Mouse (Mus musculus) CH12.LX (cell line): ENCODE results near the gene Ccdc142. TPM values are rescaled to one million over a fixed set of nuclear protein-coding genes. Genes with fewer than 3 reads are reported as not detected.

ENCODE experiments used
- DNase-seq: peaks from one replicate; pipeline ENCODE4 v3.0.0-alpha.2; 2013; ENCODE audit errors: extremely low read depth
- H3K27ac ChIP-seq: 2 replicates; pipeline ENCODE4 v1.5.1; 2012; ENCODE audit warnings: low read depth, mild to moderate bottlenecking, control low read depth, moderate library complexity; ENCODE audit not compliant: insufficient read depth
- H3K27me3 ChIP-seq: replicated peaks from 2 replicates; pipeline ENCODE3; 2012; ENCODE audit warnings: inconsistent platforms
- H3K36me3 ChIP-seq, 2 experiments: replicated peaks in 1 of 2; 2 replicates each; pipeline versions ENCODE3 to v1.6.1; 2012; ENCODE audit warnings: inconsistent platforms in 1 of 2, low read length in 1 of 2, mild to moderate bottlenecking in 1 of 2, mixed read lengths in 1 of 2, moderate library complexity in 1 of 2; ENCODE audit not compliant: control insufficient read depth in 1 of 2, insufficient read depth in 1 of 2
- H3K4me1 ChIP-seq, 2 experiments: 2 replicates each; pipeline ENCODE4 v1.6.1; 2012; ENCODE audit warnings: inconsistent platforms in 1 of 2, moderate library complexity in 1 of 2; ENCODE audit not compliant: insufficient read depth in 2 of 2, control insufficient read depth in 1 of 2
- H3K4me2 ChIP-seq: 2 replicates; pipeline ENCODE4 v1.6.1; 2012; ENCODE audit warnings: low read depth, mild to moderate bottlenecking, control low read depth; ENCODE audit not compliant: poor library complexity, insufficient read depth, severe bottlenecking
- H3K4me3 ChIP-seq, 3 experiments: fragments of 150-350 bp in 1 of 3; sonication (generic) in 1 of 3; replicated peaks in 1 of 3; 2 replicates each; pipeline versions ENCODE3 to v1.5.1; 2011 to 2012; ENCODE audit warnings: low read depth in 2 of 3, low read length in 2 of 3, mild to moderate bottlenecking in 2 of 3, moderate library complexity in 2 of 3, control low read depth in 1 of 3, improper control_type of control experiment in 1 of 3, inconsistent platforms in 1 of 3, mixed read lengths in 1 of 3; ENCODE audit not compliant: poor library complexity in 1 of 3
- H3K79me2 ChIP-seq: replicated peaks from 2 replicates; pipeline ENCODE4 v1.6.1; 2012; ENCODE audit warnings: mild to moderate bottlenecking, moderate library complexity; ENCODE audit not compliant: control insufficient read depth, poor library complexity, insufficient read depth, severe bottlenecking; ENCODE audit errors: extremely low read depth
- H3K9ac ChIP-seq: 2 replicates; pipeline ENCODE4 v1.6.1; 2012; ENCODE audit warnings: low read depth, mild to moderate bottlenecking, control low read depth, moderate library complexity; ENCODE audit not compliant: insufficient read depth
- H3K9me3 ChIP-seq: replicated peaks from 2 replicates; pipeline ENCODE3; 2012; ENCODE audit warnings: low read length, inconsistent platforms, mixed read lengths
- BHLHE40 ChIP-seq: IDR thresholded peaks from 2 replicates; pipeline ENCODE4 v1.6.1; 2011; ENCODE audit warnings: mild to moderate bottlenecking, low read depth, low read length, improper control_type of control experiment
- CHD1 ChIP-seq: IDR thresholded peaks from 2 replicates; pipeline ENCODE4 v1.6.1; 2012; ENCODE audit warnings: low read depth, low read length, improper control_type of control experiment, inconsistent platforms
- CHD2 ChIP-seq: IDR thresholded peaks from 2 replicates; pipeline ENCODE4 v1.6.1; 2011; ENCODE audit warnings: low read length, improper control_type of control experiment
- CTCF ChIP-seq, 2 experiments: IDR thresholded peaks in 1 of 2; conservative IDR thresholded peaks in 1 of 2; 2 replicates each; pipeline ENCODE4 v1.5.1; 2011 to 2012; ENCODE audit warnings: low read depth in 2 of 2, low read length in 2 of 2, improper control_type of control experiment in 1 of 2, inconsistent platforms in 1 of 2, mild to moderate bottlenecking in 1 of 2, moderate library complexity in 1 of 2
- E2F4 ChIP-seq: IDR thresholded peaks from 2 replicates; pipeline ENCODE4 v1.6.1; 2011; ENCODE audit warnings: low read depth, low read length, improper control_type of control experiment; ENCODE audit not compliant: insufficient replicate concordance
- ELF1 ChIP-seq: IDR thresholded peaks from 2 replicates; pipeline ENCODE4 v1.6.1; 2014; ENCODE audit warnings: low read depth, mild to moderate bottlenecking, inconsistent platforms, low read length, improper control_type of control experiment
- EP300 ChIP-seq: IDR thresholded peaks from 2 replicates; pipeline ENCODE4 v1.6.1; 2011; ENCODE audit warnings: low read length, improper control_type of control experiment
- ETS1 ChIP-seq: conservative IDR thresholded peaks from 2 replicates; pipeline ENCODE4 v1.6.1; 2012; ENCODE audit warnings: low read depth, mild to moderate bottlenecking, inconsistent platforms, low read length, improper control_type of control experiment, moderate library complexity
- GABPA ChIP-seq: IDR thresholded peaks from 2 replicates; pipeline ENCODE4 v1.6.1; 2012; ENCODE audit warnings: low read depth, low read length, improper control_type of control experiment, inconsistent platforms; ENCODE audit not compliant: insufficient replicate concordance
- HCFC1 ChIP-seq: IDR thresholded peaks from 2 replicates; pipeline ENCODE4 v1.6.1; 2012; ENCODE audit warnings: low read depth, mild to moderate bottlenecking, inconsistent platforms, low read length, improper control_type of control experiment
- IRF4 ChIP-seq: IDR thresholded peaks from 2 replicates; pipeline ENCODE4 v1.6.1; 2014; ENCODE audit warnings: low read depth, mild to moderate bottlenecking, inconsistent platforms, low read length, improper control_type of control experiment
- JUN ChIP-seq: IDR thresholded peaks from 2 replicates; pipeline ENCODE4 v1.6.1; 2011; ENCODE audit warnings: low read depth, mild to moderate bottlenecking, low read length, improper control_type of control experiment, moderate library complexity; ENCODE audit not compliant: insufficient read depth
- JUND ChIP-seq: conservative IDR thresholded peaks from 2 replicates; pipeline ENCODE4 v1.6.1; 2011; ENCODE audit warnings: low read depth, low read length, improper control_type of control experiment
- KAT2A ChIP-seq: IDR thresholded peaks from 2 replicates; pipeline ENCODE4 v1.6.1; 2012; ENCODE audit warnings: low read length, improper control_type of control experiment, inconsistent platforms; ENCODE audit not compliant: insufficient replicate concordance
- MAFK ChIP-seq: IDR thresholded peaks from 2 replicates; pipeline ENCODE4 v1.6.1; 2011; ENCODE audit warnings: low read length, improper control_type of control experiment; ENCODE audit not compliant: insufficient replicate concordance
- MAX ChIP-seq: IDR thresholded peaks from 2 replicates; pipeline ENCODE4 v1.6.1; 2011; ENCODE audit warnings: low read length, improper control_type of control experiment
- MAZ ChIP-seq: IDR thresholded peaks from 2 replicates; pipeline ENCODE4 v1.6.1; 2012; ENCODE audit warnings: low read depth, mild to moderate bottlenecking, inconsistent platforms, low read length, improper control_type of control experiment, moderate library complexity
- MEF2A ChIP-seq: IDR thresholded peaks from 2 replicates; pipeline ENCODE4 v1.6.1; 2014; ENCODE audit warnings: low read depth, mild to moderate bottlenecking, inconsistent platforms, low read length, improper control_type of control experiment, borderline replicate concordance
- MXI1 ChIP-seq: IDR thresholded peaks from 2 replicates; pipeline ENCODE4 v1.6.1; 2011; ENCODE audit warnings: mild to moderate bottlenecking, low read depth, low read length, improper control_type of control experiment
- MYC ChIP-seq: IDR thresholded peaks from 2 replicates; pipeline ENCODE4 v1.6.1; 2011; ENCODE audit warnings: low read depth, mild to moderate bottlenecking, improper control_type of control experiment, low read length
- NELFE ChIP-seq: IDR thresholded peaks from 2 replicates; pipeline ENCODE4 v1.6.1; 2011; ENCODE audit warnings: low read depth, low read length, improper control_type of control experiment
- NRF1 ChIP-seq: IDR thresholded peaks from 2 replicates; pipeline ENCODE4 v1.6.1; 2014; ENCODE audit warnings: low read depth, mild to moderate bottlenecking, inconsistent platforms, low read length, improper control_type of control experiment, moderate library complexity
- PAX5 ChIP-seq: IDR thresholded peaks from 2 replicates; pipeline ENCODE4 v1.6.1; 2012; ENCODE audit warnings: low read length, inconsistent platforms, mixed read lengths
- POLR2A ChIP-seq: IDR thresholded peaks from 2 replicates; pipeline ENCODE4 v1.6.1; 2011; ENCODE audit warnings: low read depth, mild to moderate bottlenecking, improper control_type of control experiment, low read length
- POLR2AphosphoS2 ChIP-seq: IDR thresholded peaks from 2 replicates; pipeline ENCODE4 v1.6.1; 2011; ENCODE audit warnings: low read depth, low read length, improper control_type of control experiment
- RAD21 ChIP-seq: IDR thresholded peaks from 2 replicates; pipeline ENCODE4 v1.6.1; 2011; ENCODE audit warnings: low read depth, mild to moderate bottlenecking, low read length, improper control_type of control experiment, moderate library complexity
- RCOR1 ChIP-seq: conservative IDR thresholded peaks from 2 replicates; pipeline ENCODE4 v1.6.1; 2012; ENCODE audit warnings: low read depth, mild to moderate bottlenecking, inconsistent platforms, low read length, improper control_type of control experiment
- SIN3A ChIP-seq: IDR thresholded peaks from 2 replicates; pipeline ENCODE4 v1.6.1; 2012; ENCODE audit warnings: low read length, improper control_type of control experiment, inconsistent platforms
- SMC3 ChIP-seq: IDR thresholded peaks from 2 replicates; pipeline ENCODE4 v1.6.1; 2011; ENCODE audit warnings: low read depth, low read length, improper control_type of control experiment
- TBP ChIP-seq: conservative IDR thresholded peaks from 2 replicates; pipeline ENCODE4 v1.6.1; 2011; ENCODE audit warnings: low read depth, low read length, improper control_type of control experiment
- TCF12 ChIP-seq: IDR thresholded peaks from 2 replicates; pipeline ENCODE4 v1.6.1; 2014; ENCODE audit warnings: low read depth, mild to moderate bottlenecking, inconsistent platforms, low read length, improper control_type of control experiment
- UBTF ChIP-seq: IDR thresholded peaks from 2 replicates; pipeline ENCODE4 v1.6.1; 2012; ENCODE audit warnings: low read depth, mild to moderate bottlenecking, inconsistent platforms, low read length, improper control_type of control experiment, moderate library complexity
- USF1 ChIP-seq: IDR thresholded peaks from 2 replicates; pipeline ENCODE4 v1.6.1; 2014; ENCODE audit warnings: low read depth, mild to moderate bottlenecking, inconsistent platforms, low read length, improper control_type of control experiment
- USF2 ChIP-seq: conservative IDR thresholded peaks from 2 replicates; pipeline ENCODE4 v1.6.1; 2011; ENCODE audit warnings: low read depth, low read length, improper control_type of control experiment
- ZC3H11A ChIP-seq: IDR thresholded peaks from 2 replicates; pipeline ENCODE4 v1.6.1; 2012; ENCODE audit warnings: low read depth, mild to moderate bottlenecking, inconsistent platforms, low read length, improper control_type of control experiment
- ZKSCAN1 ChIP-seq: IDR thresholded peaks from 2 replicates; pipeline ENCODE4 v1.6.1; 2012; ENCODE audit warnings: low read depth, inconsistent platforms, low read length, improper control_type of control experiment, borderline replicate concordance
- ZMIZ1 ChIP-seq: IDR thresholded peaks from 2 replicates; pipeline ENCODE4 v1.6.1; 2012; ENCODE audit warnings: low read depth, mild to moderate bottlenecking, inconsistent platforms, low read length, improper control_type of control experiment
- ZNF384 ChIP-seq: IDR thresholded peaks from 2 replicates; pipeline ENCODE4 v1.6.1; 2012; ENCODE audit warnings: low read depth, low read length, improper control_type of control experiment, inconsistent platforms
- dilution Hi-C: fragments of 300-500 bp; cut with MboI; formaldehyde crosslinking; loops from 2 replicates; pipeline ENCODE4 v1.14.3; 2020; ENCODE audit warnings: low sequenced_read_pairs; ENCODE audit not compliant: extremely low pct_unique_long_range_greater_than_20kb, extremely low pct_ligation_motif_present
- in situ Hi-C: fragments of 300-500 bp; cut with MboI; formaldehyde crosslinking; loops from 3 replicates; pipeline ENCODE4 v1.14.3; 2019; ENCODE audit warnings: low sequenced_read_pairs, low pct_ligation_motif_present, low pct_unique_long_range_greater_than_20kb, mixed read lengths
- polyA plus RNA-seq: library from polyadenylated mRNA; unstranded; fragments of >175 nt; gene quantifications from 2 replicates; pipeline ENCODE4 v1.2.1, GENCODE M21; 2012; ENCODE audit warnings: low read depth; ENCODE audit not compliant: insufficient read length
- total RNA-seq, 2 experiments: library from RNA; depleted of rRNA; stranded (reverse); fragments of 300-350 nt in 1 of 2; fragments of >200 nt in 1 of 2; gene quantifications; 2 replicates each; pipeline ENCODE4 v1.2.3; 2012 to 2014

The Ccdc142 gene
- total and polyA plus RNA-seq, 3 experiments: 0.38 to 3.1 (median 1.7) TPM

- in situ Hi-C loops: no loop called here
- dilution Hi-C loops: no loop called here
- H3K79me2 ChIP-seq: no peaks in the 10 kb centered on the region
- H3K27ac ChIP-seq: no peak overlapping the region
- TF ChIP-seq TCF12 (peak; percentile 87), JUND (no peak), CHD1 (no peak), ETS1 (no peak; the same call in 1 of the 2 replicates), USF1 (no peak), RAD21 (no peak), MAX (peak; percentile 54), IRF4 (peak; percentile 66; the same call in 1 of the 2 replicates), EP300 (no peak), POLR2AphosphoS2 (peak; percentile 29; the same call in 1 of the 2 replicates), NELFE (peak; percentile 77; the same call in 1 of the 2 replicates), GABPA (peak; percentile 31; the same call in 1 of the 2 replicates), TBP (peak; percentile 91), MEF2A (peak; percentile 76; the same call in 1 of the 2 replicates), ZMIZ1 (no peak), CTCF (conservative IDR thresholded peaks at IDR 0.05 in 1 of 2, IDR thresholded peaks at IDR 0.05 in 1 of 2; ENCODE audit: low read depth in 2 of 2, low read length in 2 of 2) (no peak), E2F4 (peak; percentile 33; the same call in 1 of the 2 replicates), MYC (peak; percentile 71; the same call in 1 of the 2 replicates), ELF1 (peak; percentile 95), BHLHE40 (peak; percentile 34; the same call in 1 of the 2 replicates), ZNF384 (0 out of 2 replicates have a peak, but pooled peaks have one; percentile 20), MAZ (peak; percentile 42), CHD2 (peak; percentile 58; the same call in 1 of the 2 replicates), PAX5 (no peak), POLR2A (peak; percentile 83), HCFC1 (peak; percentile 97), SMC3 (no peak), ZKSCAN1 (no peak), USF2 (no peak), KAT2A (peak; percentile 86; the same call in 1 of the 2 replicates), MAFK (no peak), SIN3A (peak; percentile 97), ZC3H11A (no peak), NRF1 (peak; percentile 65), MXI1 (peak; percentile 89), RCOR1 (peak; percentile 61), JUN (peak; percentile 19; the same call in 1 of the 2 replicates), UBTF (no peak)
- TF ChIP-seq, all 38 proteins: peak for 23
- H3K27me3 ChIP-seq: no peaks in the 10 kb centered on the region
- H3K4me1 ChIP-seq: peaks cover 6 to 42% of the 10 kb centered on the region in 2 experiments
- H3K4me2 ChIP-seq: peak overlapping the region; percentile 82
- peak overlapping the region; percentile 80 to 92 (median 88) for H3K4me3 ChIP-seq
- no peaks in the 10 kb centered on the region for H3K9me3 ChIP-seq
- DNase-seq: peak; percentile 96
- H3K36me3 ChIP-seq: peaks cover 2 to 9% of the 10 kb centered on the region in 2 experiments
- H3K9ac ChIP-seq: peak overlapping the region; percentile 94
Measured at GRCm38 (mm10) chr6:83124851-83125312, 23.5 kb downstream of the Ccdc142 start.
